20 mouse cellular contexts compared by ENCODE assay signal in genomic region chr2:166409391-166409790, GRCm38 (mm10).
"Had no signal": no experiment of that assay in that cellular context is flagged by ENCODE, and none has a peak within 500 bp of the region (broad histone marks: within the 10 kb centered on the region; RNA-seq: fewer than 3 reads in every experiment).

No protein-coding gene starts in this region.

- H3K27me3 ChIP-seq: neural tube, embryonic 15.5 days had no signal

- DNase-seq: lung, adult 2 months; lung, postnatal 14 days; lung, postnatal 4 days; midbrain, embryonic 14.5 days; retina, postnatal 1 day; right cerebral cortex, adult 18-20 months; right cerebral cortex, postnatal 25 days; right cerebral cortex, postnatal 4 days; spleen, adult 18-20 months; thymus, adult 18-20 months; thymus, postnatal 14 days; thymus, postnatal 36 days had no signal

- H3K27ac ChIP-seq: lung, embryonic 15.5 days; midbrain, embryonic 10.5 days; midbrain, embryonic 12.5 days; neural tube, embryonic 13.5 days; neural tube, embryonic 15.5 days had no signal

- H3K4me2 ChIP-seq: lung, embryonic 15.5 days; midbrain, embryonic 12.5 days; neural tube, embryonic 13.5 days; neural tube, embryonic 15.5 days had no signal

- ATAC-seq: lung, postnatal 0 days; midbrain, embryonic 16.5 days had no signal

- H3K36me3 ChIP-seq: lung, embryonic 15.5 days; midbrain, embryonic 10.5 days; midbrain, embryonic 12.5 days; neural tube, embryonic 13.5 days; neural tube, embryonic 15.5 days had no signal

- H3K9ac ChIP-seq: lung, embryonic 15.5 days; midbrain, embryonic 12.5 days; neural tube, embryonic 13.5 days; neural tube, embryonic 15.5 days had no signal

- H3K9me3 ChIP-seq: lung, embryonic 15.5 days; neural tube, embryonic 13.5 days; neural tube, embryonic 15.5 days had no signal

- H3K4me3 ChIP-seq: lung, embryonic 15.5 days; midbrain, embryonic 10.5 days; midbrain, embryonic 12.5 days; myocyte; neural tube, embryonic 13.5 days; neural tube, embryonic 15.5 days had no signal
